Mouse (Mus musculus) MEL (cell line): ENCODE data around the gene Ppm1d.
A peak's percentile ranks its signal among the peaks of the same experiment; 100 is the strongest.

Experiments
- CHD2 ChIP-seq: IDR thresholded peaks from 2 replicates; pipeline ENCODE4 v1.6.1; 2011; ENCODE audit warnings: low read length, improper control_type of control experiment
- CTCF ChIP-seq, 3 experiments: IDR thresholded peaks in 2 of 3; conservative IDR thresholded peaks in 1 of 3; 2 replicates each; pipeline ENCODE4 v1.5.1; 2011 to 2012; ENCODE audit warnings: low read length in 3 of 3, low read depth in 2 of 3, mild to moderate bottlenecking in 2 of 3, improper control_type of control experiment in 1 of 3, inconsistent platforms in 1 of 3, mixed read lengths in 1 of 3, moderate library complexity in 1 of 3; ENCODE audit not compliant: control insufficient read depth in 1 of 3, insufficient read depth in 1 of 3, poor library complexity in 1 of 3, severe bottlenecking in 1 of 3
- ELF1 ChIP-seq: IDR thresholded peaks from 2 replicates; pipeline ENCODE4 v1.6.1; 2014; ENCODE audit warnings: low read depth, mild to moderate bottlenecking, inconsistent platforms, low read length, improper control_type of control experiment, moderate library complexity
- GABPA ChIP-seq: IDR thresholded peaks from 2 replicates; pipeline ENCODE4 v1.6.1; 2012; ENCODE audit warnings: low read depth, mild to moderate bottlenecking, inconsistent platforms, low read length, improper control_type of control experiment, moderate library complexity
- MEF2A ChIP-seq: IDR thresholded peaks from 2 replicates; pipeline ENCODE4 v1.6.1; 2014; ENCODE audit warnings: low read depth, mild to moderate bottlenecking, inconsistent platforms, low read length, improper control_type of control experiment; ENCODE audit not compliant: poor library complexity, insufficient replicate concordance, severe bottlenecking; ENCODE audit errors: extremely low read depth
- POLR2A ChIP-seq, 2 experiments: IDR thresholded peaks; 2 replicates each; pipeline ENCODE4 v1.6.1; 2011 to 2012; ENCODE audit warnings: low read length in 2 of 2, mild to moderate bottlenecking in 2 of 2, control low read depth in 1 of 2, improper control_type of control experiment in 1 of 2, low read depth in 1 of 2, moderate library complexity in 1 of 2; ENCODE audit not compliant: control insufficient read depth in 1 of 2, insufficient read depth in 1 of 2, poor library complexity in 1 of 2

DNA sequence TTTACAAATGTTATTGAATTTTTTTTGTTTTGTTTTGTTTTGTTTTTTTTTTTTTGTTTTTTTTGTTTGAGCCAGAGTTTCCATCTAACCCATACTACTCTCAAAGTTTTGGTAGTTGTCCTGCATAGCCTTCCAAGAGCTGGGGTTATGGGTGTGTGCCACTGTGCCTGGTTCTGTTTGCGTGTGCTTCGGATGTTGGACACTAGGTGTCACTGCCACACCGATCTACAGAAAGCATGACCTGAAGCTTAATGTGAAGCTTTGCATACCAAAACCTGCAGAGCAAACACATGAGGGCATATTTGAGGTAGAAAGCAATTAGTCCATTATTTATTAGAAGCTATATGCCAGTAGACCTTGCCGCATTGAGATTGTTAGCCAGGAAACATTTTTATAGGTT, 71.0 kb downstream of the Ppm1d start:
- TF ChIP-seq CTCF (IDR thresholded peaks at IDR 0.05 in 2 of 3, conservative IDR thresholded peaks at IDR 0.05 in 1 of 3; ENCODE audit: control insufficient read depth in 1 of 3, insufficient read depth in 1 of 3, low read depth in 2 of 3, low read length in 3 of 3, poor library complexity in 1 of 3, severe bottlenecking in 1 of 3) = peak; percentile 87 to 98 (median 89)
- no peak for TF ChIP-seq POLR2A (IDR thresholded peaks at IDR 0.05; ENCODE audit: control insufficient read depth in 1 of 2, insufficient read depth in 1 of 2, low read depth in 1 of 2, low read length in 2 of 2, poor library complexity in 1 of 2)
- TF ChIP-seq MEF2A = no peak
- no peak for TF ChIP-seq GABPA
- no peak for TF ChIP-seq ELF1
- no peak for TF ChIP-seq CHD2
